Mouse (Mus musculus) urinary bladder, postnatal 25 days (tissue): ENCODE results near the gene Dnajb2.

ENCODE experiments used
- DNase-seq: peaks from one replicate; pipeline ENCODE4 v3.0.0; 2022; ENCODE audit warnings: low spot score

Dnajb2 gene

GRCm38 (mm10) chr1:75293331-75293701, 57.1 kb downstream of the Dnajb2 start:
- no peak for DNase-seq

- no peak for DNase-seq
These were observed 58.1 kb downstream of the Dnajb2 start for GRCm38 (mm10) chr1:75294294-75294693.
